Mouse (Mus musculus) left cerebral cortex, adult 18-20 months (tissue): ENCODE results near the gene Arntl. TPM values are rescaled to one million over a fixed set of nuclear protein-coding genes. Genes with fewer than 3 reads are reported as not detected.
"Not testable (repeated sequence)": the region's sequence is repeated elsewhere in the genome, so short reads cannot be mapped to it uniquely, and the experiment has no call there.

Experiments used
- DNase-seq, 2 experiments: peaks; one replicate each; pipeline ENCODE4 v3.0.0; 2021 to 2022; ENCODE audit warnings: low spot score in 2 of 2, mixed read lengths in 1 of 2
- total RNA-seq, 2 experiments: library from RNA; stranded (reverse); gene quantifications; 2 replicates each; pipeline ENCODE4 v1.2.3; 2021

Gene Arntl
- total RNA-seq, 2 experiments from 2014 or later: 47.4 to 54.1 TPM

DNA sequence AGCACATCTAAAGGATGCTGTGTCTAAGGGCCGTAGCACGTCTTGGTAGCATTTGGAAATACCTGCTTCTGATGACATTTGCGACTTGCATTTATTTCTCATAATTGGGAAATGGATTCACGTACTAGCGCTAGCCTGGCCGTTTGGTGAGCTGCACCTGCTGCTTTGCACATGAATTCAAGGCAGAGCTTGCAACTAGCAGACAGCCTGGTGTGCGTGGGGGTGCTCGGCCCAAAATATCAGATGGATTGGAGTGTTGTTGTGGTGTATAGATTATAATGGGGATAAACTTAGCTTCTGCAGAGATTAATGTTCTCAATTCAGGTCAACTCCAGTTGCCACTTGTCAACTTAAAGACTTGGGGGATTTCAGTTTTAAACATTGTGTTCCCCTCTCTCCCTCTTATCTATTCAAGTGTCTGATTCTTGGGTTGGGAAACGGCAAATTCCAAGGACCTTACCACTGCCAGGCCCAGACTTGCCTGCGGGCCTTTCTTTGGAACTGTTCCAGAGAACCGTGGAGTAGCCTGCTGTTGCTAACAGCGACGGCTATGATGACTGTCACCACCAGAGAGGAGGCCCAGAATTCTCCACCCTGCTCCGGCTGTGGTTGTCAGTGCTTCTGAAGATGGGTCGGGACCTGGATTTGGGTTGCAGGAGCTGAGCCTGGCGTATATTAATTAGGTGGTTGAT, 42.0 kb downstream of the Arntl start:
- DNase-seq: peak; percentile 57 to 85

DNA sequence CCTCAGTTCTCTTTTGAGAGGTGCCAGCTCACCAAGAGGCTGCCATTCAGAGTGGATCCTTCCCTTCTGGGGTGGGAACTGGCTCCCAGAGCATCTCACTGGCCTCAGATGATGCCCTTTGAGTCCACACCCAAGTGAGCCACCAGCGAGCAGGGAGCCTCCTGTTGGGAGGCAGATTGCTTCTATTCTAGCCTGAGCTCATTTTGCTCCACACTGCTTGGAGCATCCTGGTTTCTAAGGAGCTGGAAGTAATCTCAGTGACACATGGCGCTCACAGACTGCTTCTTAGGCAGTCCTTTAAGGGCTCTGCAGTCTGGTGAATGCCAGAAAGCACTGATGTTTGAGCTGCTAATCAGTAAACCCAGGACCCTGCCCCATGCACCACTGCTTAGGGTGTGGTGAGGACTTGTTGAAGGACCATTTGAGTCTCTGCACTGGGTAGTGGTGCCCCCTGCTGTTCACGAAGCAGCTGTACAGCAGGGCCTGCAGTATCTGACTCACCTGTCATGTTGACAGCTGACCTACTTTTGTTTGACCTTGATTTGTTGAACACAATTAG, 43.2 kb downstream of the Arntl start:
- DNase-seq: peak in 1 of 2 experiments; percentile 55

DNA sequence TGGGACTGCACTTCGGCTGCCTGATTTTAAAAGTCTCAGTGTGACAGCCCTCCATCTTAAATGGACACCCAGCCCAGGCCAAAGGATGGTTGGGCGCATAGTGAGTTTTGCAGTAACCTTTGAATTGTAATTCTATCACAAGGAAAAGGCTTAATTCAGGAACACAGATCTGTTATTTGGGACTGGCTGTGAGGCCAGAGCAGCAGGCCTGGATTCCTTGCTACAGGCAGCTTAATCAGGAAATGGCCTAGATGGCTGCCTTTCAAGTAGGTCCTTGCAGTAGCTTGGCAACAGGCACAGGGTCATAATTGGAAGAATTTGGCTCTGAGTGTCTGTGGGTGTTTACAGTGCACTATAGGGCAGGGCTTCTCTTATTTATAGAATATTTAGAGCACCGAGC, 43.7 kb downstream of the Arntl start:
- DNase-seq: no peak

DNA sequence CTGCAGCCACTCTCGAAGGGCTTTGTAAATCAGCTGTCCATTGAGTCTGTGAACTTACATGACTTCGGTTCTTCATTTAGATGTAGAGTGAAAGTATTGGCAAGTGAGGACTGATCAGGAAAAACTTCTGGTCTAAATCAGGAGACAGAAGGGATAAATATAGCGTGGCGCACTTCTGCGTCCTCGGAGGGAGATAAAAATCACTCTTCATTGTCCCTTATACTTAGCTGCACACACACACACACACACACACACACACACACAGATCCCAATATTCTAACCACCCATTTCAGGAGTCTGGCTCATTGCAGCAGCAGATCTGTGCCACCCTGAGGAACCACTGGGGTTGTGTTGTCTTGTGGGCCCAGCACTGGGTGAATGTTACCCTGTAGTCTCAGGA, 44.3 kb downstream of the Arntl start:
- no peak for DNase-seq

DNA sequence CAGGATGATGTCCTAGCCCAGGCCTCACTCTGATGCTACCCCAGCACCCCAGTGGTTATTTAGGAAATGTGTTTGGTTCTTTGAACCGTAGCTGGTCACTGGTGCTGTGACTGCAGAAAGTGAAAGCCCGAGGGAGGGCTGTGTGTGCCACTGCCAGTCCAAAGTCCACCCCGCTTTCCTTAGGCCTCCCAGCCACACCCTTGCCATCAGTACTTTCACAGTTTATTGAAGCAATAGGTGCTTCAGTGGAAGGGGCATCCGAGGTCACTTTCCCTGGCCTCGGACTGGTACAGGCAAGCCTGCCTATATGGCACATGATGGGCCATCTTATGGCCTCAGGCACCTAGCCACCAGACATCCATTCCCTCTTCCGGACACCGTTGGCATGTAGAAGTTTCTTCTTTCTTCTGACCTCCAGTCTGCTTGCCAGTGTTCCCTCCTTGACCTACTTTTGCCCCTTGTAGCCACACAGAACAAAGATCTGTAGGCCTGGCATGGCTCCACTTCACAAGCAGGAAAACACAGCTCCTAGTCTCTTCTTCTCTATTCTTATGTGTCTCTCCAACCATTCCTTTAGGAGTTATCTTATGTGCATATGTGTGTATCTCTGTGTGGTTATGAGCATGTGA, 46.6 kb downstream of the Arntl start:
- DNase-seq: no peak

DNA sequence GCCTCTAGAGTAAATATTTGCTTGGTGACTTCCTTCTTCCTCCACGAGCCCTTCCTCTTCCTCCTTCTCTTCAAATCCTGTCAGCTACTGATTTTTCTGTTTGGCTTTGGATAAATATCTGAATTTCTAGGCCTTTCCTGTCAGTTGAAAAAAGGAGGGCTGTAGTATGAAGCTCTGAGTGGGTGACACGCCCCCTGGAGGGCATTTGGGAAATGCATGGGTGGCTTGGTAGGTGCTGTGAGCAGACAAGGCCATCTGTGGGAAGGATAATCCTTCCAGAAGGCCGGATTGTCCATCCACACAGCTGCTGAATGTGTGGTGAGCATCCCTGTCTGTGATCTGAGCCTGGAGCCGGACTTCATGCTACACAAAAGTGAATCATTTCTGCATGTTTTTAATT, 48.8 kb downstream of the Arntl start:
- DNase-seq: peak in 1 of 2 experiments; percentile 44

DNA sequence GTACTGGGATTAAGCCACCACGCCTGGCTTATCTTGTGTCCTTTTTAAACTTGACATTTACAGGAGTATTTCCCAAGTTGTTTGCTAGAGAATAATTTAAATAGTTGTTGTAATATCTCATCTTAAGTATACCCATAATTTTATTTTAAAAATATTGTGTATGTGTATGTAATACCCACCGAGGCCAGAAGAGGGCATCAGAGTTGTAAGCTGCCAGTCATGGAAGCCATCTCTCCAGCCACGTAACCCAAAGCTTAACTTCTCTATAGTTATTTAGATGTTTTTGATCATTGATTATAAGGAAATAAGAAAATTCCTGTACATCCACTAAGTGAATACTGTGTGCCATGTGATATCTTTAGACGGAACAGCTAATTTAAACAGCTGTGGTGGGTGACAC, 51.2 kb downstream of the Arntl start:
- DNase-seq: no peak

DNA sequence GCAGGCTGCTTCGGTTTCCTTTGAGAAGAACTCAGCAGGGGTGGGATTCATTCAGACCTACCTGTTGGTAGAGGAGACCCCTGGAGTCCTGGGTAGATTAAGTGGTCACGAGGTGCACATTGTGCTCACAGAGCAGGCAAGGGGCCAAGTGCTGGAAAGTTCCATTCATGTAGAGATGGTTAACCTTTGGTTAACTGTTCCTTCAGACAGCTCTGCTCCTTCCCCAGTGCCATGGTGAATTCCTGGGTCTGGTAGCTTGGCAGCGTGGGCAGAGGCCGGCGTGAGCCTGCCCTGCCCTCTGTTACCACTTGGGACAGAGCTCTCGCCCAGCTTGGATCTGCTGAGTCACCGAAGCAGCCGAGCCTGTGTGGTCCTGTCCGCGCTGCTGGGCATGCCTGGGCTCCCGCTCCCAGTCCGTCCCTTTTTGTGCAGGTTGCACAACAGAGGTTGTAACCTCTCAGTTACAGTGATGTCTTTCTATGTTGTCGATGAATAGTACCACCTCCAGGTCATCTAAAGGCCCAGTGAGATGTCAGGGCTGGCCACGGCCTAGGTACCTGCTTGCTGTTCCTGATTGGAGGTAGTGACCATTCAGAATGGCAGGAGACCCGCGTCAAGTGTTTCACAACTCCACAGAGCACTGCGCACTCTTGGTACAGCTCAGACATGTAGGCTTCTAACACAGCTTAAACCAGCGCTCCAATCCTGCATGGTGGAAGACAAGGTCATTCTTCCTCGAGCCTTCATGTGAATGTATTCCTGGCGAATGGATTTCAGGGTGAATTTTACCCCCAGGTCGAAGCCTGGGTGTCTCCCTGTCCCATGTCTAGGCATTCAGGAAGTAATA, 53.3 kb downstream of the Arntl start:
- DNase-seq: no peak

DNA sequence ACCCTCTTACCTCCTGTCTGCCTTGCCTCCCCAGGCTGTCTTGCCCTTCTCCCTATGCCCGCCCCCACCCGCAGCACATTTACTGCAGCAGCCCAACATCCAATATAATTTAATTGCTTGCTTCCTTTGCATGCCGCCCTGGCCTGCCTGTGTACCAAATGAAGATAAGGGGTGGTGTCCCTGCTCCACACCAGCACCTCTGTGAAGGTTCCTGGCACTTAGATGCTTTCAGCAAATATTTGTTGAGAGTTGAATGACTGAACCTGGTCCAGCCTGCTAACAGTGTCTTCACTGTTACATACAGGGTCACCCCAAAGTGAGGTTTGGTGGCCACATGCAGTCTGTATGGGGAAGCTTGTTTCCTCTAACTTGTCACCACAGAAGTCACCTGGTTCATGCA, 54.4 kb downstream of the Arntl start:
- no peak for DNase-seq

DNA sequence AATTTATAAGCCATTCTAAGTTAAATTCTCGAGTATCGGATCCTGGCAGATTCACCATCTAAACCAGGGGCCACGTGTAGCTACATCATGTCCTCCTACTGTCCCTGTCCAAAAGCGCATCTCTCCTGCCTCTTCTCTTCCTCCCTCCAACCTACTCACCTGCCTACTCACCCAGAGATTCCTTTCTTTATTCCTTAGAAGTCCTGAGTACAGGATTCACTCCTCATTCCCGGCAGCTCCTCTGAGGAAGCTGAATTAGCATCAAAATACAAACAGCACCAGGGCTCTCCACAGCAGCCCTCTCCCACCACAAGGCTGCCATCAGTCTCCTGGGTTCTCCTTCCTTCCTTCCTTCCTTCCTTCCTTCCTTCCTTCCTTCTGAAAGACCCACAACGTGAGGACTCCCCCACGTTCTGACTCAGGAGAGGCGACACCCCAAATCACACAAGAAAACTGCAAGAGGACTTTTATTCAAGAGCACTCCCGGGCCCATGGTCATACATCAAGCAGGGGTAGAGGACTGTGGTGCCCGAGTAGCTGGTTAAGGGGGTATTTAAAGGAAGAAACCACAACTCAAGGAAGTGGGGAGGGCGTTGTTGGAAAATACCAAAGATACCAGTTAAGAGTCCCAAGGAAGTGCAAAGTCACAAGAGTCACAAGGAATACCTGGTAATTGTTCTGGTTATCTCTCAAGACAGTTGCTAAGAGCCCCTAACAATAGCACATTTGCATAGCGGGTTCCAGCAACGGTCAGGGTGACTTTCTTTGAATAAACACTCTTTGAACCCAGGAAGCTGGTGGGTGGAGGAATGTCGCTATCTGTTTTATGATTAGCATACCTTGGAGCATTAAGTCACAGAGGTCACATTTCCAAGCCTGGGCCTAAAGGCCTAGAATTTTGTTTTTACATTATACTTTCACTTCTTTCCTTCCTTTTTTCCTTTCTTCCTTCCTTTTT, 55.5 kb downstream of the Arntl start:
- DNase-seq: not testable (repeated sequence)

DNA sequence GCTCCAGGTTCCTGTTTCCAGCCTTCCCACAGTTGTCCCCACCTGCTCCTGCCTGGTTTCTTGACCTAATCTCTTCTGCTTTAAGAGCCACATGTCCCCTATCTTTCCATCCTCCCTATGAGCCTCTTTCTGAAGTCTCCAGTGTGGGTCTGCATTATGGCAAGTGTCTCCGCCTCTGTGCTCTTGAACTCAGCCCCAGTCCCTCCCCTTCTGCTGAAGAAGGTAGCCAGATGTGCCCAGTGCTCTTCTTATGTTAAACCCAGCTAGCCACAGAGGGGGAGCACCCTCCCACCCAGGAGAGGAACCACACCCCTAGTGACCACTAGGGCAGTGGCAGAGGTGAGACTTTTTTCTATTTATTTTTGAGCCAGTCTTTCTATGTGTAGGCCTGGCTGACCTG, 56.7 kb downstream of the Arntl start:
- DNase-seq: no peak

DNA sequence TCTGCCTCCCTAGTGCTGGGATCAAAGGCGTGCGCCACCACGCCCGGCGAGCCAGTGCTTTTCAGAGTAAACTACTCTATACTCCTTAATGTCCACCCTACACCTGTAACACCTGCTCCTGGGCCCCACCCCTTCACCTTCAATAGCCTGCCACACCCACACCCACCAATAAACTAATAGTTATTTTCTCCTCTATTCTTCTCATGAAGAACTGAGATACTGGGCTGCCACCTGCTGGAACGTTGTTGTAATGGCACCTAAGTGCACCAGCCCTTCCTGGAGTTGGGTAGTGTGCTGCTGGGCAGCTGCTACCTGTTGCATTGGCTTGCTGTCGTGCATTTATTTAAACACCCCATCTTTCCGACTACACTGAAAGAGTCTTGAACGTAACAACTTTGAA, 61.0 kb downstream of the Arntl start:
- DNase-seq: peak; percentile 56 to 78

DNA sequence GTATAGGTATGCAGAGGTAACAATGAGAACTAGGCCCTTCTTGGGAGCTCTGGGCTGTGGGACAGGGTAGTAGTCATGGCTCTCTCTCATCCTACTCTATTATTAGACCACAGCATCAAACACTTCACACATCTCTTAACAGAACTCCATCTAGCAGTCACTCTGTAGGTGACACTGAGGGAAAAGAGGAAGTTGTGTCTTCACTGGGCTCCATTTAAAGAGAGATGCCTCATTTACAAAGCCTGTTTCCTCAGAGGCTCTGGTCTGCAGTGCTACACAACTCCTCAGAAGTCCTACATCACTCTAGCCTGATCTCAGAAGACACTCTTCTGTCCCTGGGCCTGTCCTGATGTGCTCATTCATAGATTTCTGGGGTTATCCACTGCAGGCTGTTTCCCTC, 61.8 kb downstream of the Arntl start:
- DNase-seq: no peak

DNA sequence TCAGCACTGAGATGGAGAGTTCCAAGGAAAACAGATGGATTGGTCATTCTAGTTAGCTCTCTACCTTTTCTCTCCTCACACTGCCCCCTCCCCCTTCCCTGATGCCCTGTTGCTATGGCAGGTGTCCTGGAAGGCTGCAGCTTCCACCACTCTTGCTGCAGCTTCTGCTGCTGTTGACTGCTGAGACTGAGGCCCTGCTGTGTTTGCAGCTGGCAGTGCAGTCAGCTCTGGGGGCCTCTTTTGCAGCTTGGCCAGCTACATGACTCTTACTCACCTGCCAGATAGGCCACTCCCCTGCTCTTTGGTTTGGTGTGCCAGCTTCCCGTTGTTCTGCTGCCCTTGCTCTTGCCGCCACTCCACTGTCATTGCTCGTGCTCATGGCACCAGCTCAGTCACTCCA, 62.7 kb downstream of the Arntl start:
- no peak for DNase-seq

DNA sequence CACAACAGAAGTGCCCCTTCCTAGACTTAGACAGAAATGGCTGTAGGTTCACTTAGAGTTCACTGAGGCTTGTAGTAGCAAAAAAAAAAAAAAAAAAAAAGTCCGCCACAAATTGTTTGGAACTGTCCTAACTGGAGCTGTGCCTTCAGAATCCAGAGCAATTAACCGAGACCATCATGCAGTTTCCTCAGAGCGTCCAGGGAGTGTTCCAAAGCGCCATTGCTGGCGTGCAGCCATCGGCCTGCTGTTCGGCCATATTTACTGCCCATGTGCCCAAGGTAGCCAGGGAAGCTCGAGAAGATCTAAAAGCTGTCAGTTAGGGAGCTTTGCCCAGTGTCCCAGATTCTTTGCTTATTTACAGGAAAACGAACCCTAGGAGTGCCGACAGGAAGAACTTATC, 63.3 kb downstream of the Arntl start:
- no peak for DNase-seq

DNA sequence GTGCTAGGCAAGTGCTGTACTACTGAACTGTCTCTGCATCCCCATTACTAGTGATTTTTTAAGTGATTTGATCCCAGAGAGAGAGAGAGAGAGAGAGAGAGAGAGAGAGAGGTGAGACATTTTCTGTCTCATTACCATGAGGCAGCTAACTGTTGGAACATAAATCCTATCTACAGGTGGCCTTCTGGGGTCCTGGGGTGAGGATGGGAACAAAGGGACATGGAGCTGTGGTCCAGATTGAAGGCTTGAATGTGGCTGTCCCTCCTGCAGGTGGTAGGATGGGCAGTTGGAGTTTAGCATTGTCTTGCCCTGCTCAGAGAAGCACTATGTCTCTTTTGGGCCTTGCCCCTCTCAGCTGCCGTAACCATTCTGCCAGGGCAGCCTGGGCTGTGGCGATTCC, 63.7 kb downstream of the Arntl start:
- DNase-seq: no peak

DNA sequence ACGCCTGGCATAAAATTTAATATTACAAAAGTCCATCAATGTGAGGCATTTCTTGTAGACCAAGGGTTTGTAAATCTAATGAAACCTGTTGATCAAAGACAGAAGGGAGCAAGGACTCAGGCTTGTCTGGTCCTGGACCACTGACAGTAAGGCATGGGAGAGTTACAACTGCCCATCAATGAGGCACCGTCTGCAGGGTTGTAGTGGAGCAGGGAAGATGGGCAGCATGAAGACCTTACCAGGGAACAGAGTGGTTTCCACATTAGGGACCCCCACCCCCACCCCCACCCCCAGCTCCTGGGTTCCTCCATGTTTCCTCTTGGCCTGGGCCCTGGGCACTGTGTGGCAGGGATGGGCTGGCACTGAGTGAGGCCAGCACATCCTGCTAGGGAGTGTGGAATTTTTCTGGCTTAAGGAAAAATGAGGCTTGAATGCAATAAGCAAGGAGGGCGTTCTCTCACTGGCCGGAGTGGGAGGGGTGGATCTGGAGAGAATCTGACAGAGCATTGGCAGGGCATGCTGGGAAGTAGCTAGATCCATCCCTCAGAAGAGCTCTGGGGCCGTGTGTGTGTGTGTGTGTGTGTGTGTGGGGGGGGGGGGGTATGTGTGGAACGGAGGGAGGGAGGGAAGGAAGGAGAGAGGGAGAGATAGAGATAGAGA, 65.2 kb downstream of the Arntl start:
- DNase-seq: no peak

DNA sequence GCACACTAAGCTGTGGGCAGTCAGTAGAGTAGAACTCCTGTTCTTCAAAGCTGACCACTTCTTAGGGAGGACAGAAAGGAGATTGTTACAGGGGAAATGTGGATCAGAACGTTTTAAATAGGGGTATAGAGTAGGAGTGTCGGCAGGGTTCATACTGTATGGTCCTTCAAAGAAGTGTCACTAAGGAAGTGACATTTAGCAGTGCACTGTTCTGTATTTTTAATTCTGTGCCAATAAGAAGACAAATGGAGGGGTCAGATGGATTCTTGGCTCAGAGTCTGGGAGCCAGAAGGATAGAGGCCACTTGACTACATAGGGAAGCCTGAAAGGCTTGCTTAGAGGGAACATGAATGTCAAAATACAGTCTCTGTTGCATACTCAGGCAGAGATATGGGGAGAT, 70.0 kb downstream of the Arntl start:
- no peak for DNase-seq

DNA sequence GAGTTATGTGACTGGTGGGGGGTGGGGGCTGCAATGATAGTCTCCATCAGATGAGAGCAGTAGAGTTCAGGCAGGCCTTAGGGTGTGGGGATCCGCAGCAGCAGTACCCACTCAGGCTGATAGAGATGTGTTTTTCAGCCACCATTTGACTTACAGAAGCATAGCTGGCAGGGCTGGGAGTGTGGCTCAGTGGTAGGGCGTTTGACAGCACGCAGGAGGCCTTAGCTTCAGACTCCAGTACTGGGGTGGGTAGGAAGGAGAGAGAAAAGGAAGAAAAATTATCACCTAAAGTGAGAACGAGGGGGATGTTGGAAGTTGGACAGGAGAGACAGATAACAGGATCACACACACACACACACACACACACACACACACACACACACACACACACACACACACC, 71.2 kb downstream of the Arntl start:
- DNase-seq: no peak

DNA sequence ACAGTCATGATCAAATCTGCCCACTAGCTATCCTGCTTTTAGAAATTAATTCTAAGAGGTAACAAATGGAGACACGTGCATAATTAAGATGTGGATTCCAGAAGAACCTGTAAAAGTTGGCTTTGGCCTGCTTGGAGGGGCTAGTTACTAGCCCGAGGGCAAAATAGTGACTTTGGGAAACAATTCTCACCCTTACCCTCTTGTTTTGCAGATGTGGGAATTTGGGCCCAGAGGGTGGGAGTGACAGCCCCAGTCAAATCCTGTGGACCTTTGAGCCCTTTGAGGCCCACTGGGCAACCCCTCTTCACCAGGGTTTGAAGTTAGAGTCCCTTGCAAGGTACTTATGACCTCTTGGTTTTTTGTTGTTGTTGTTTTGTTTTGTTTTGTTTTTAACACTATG, 72.0 kb downstream of the Arntl start:
- DNase-seq: no peak
